Mouse (Mus musculus): ENCODE results near the gene Cpne7. TPM values are rescaled to one million over a fixed set of nuclear protein-coding genes. Genes with fewer than 3 reads are reported as not detected.
A peak's percentile ranks its signal among the peaks of the same experiment; 100 is the strongest.

Gene Cpne7
- polyA plus RNA-seq, 1 experiment from 2014 or later: 0.06 TPM

- Histone ChIP-seq H3K27me3 (ENCODE audit: insufficient read depth, low read length) (no peaks in the 10 kb centered on the region), H3K4me2 (ENCODE audit: low read depth, low read length) (no peak overlapping the region), H3K4me3 (ENCODE audit: low read depth, low read length) (no peak overlapping the region), H3K27ac (ENCODE audit: low read depth) (no peak overlapping the region), H3K36me3 (replicated peaks; ENCODE audit: insufficient read depth, low read length) (no peaks in the 10 kb centered on the region), H3K9me3 (ENCODE audit: low read length) (no peaks in the 10 kb centered on the region), H3K9ac (replicated peaks) (no peak overlapping the region), H3K4me1 (ENCODE audit: insufficient read depth) (no peaks in the 10 kb centered on the region)
- TF ChIP-seq CTCF (IDR thresholded peaks at IDR 0.05; ENCODE audit: low read depth) (no peak), EP300 (IDR thresholded peaks at IDR 0.05; ENCODE audit: low read depth) (no peak)
- ATAC-seq: no peak
- no peak for DNase-seq
- WGBS (ENCODE audit: insufficient replicate concordance): 82% methylated on average over 7 of the region's 7 CpGs
Observed at GRCm38 (mm10) chr8:123146390-123146789, 29.2 kb downstream of the Cpne7 start.

- H3K36me3 ChIP-seq (replicated peaks; ENCODE audit: insufficient read depth, low read length): no peaks in the 10 kb centered on the region
- H3K27ac ChIP-seq (ENCODE audit: low read depth): no peak overlapping the region
- H3K9me3 ChIP-seq (ENCODE audit: low read length): no peaks in the 10 kb centered on the region
- H3K4me2 ChIP-seq (ENCODE audit: low read depth, low read length): no peak overlapping the region
- 0 out of 2 replicates have a peak, but pooled peaks cover 4% of the 10 kb centered on the region for H3K4me1 ChIP-seq (ENCODE audit: insufficient read depth)
- 42% methylated on average over 9 of the region's 9 CpGs for WGBS (ENCODE audit: insufficient replicate concordance)
- DNase-seq (no peak), ATAC-seq (no peak)
- H3K4me3 ChIP-seq (ENCODE audit: low read depth, low read length): no peak overlapping the region
- TF ChIP-seq CTCF (IDR thresholded peaks at IDR 0.05; ENCODE audit: low read depth) (no peak), EP300 (IDR thresholded peaks at IDR 0.05; ENCODE audit: low read depth) (no peak)
- no peaks in the 10 kb centered on the region for H3K27me3 ChIP-seq (ENCODE audit: insufficient read depth, low read length)
- no peak overlapping the region for H3K9ac ChIP-seq (replicated peaks)
Observed at GRCm38 (mm10) chr8:123150737-123151171, 33.6 kb downstream of the Cpne7 start.

- Histone ChIP-seq H3K27ac (ENCODE audit: low read depth) (no peak overlapping the region), H3K36me3 (replicated peaks; ENCODE audit: insufficient read depth, low read length) (no peaks in the 10 kb centered on the region), H3K4me2 (ENCODE audit: low read depth, low read length) (no peak overlapping the region), H3K27me3 (ENCODE audit: insufficient read depth, low read length) (no peaks in the 10 kb centered on the region), H3K4me1 (ENCODE audit: insufficient read depth) (peaks cover 13% of the 10 kb centered on the region; the same call in 1 of the 2 replicates), H3K9me3 (ENCODE audit: low read length) (no peaks in the 10 kb centered on the region), H3K9ac (replicated peaks) (no peak overlapping the region), H3K4me3 (ENCODE audit: low read depth, low read length) (no peak overlapping the region)
- 74% methylated on average over 5 of the region's 5 CpGs for WGBS (ENCODE audit: insufficient replicate concordance)
- DNase-seq (peak; percentile 15), ATAC-seq (no peak)
- TF ChIP-seq EP300 (IDR thresholded peaks at IDR 0.05; ENCODE audit: low read depth): no peak
- TF ChIP-seq CTCF (IDR thresholded peaks at IDR 0.05; ENCODE audit: low read depth): peak; percentile 70
Observed at GRCm38 (mm10) chr8:123155177-123155576, 38.0 kb downstream of the Cpne7 start.

GRCm38 (mm10) chr8:123156070-123156773, 39.0 kb downstream of the Cpne7 start:
- Histone ChIP-seq H3K9me3 (ENCODE audit: low read length) (no peaks in the 10 kb centered on the region), H3K4me1 (ENCODE audit: insufficient read depth) (peaks cover 13% of the 10 kb centered on the region; the same call in 1 of the 2 replicates), H3K27ac (ENCODE audit: low read depth) (no peak overlapping the region), H3K4me2 (ENCODE audit: low read depth, low read length) (no peak overlapping the region), H3K36me3 (replicated peaks; ENCODE audit: insufficient read depth, low read length) (no peaks in the 10 kb centered on the region), H3K9ac (replicated peaks) (no peak overlapping the region), H3K4me3 (ENCODE audit: low read depth, low read length) (no peak overlapping the region), H3K27me3 (ENCODE audit: insufficient read depth, low read length) (no peaks in the 10 kb centered on the region)
- TF ChIP-seq EP300 (IDR thresholded peaks at IDR 0.05; ENCODE audit: low read depth) (peak; percentile 59; the same call in 1 of the 2 replicates), CTCF (IDR thresholded peaks at IDR 0.05; ENCODE audit: low read depth) (no peak)
- 61% methylated on average over 9 of the region's 9 CpGs for WGBS (ENCODE audit: insufficient replicate concordance)
- DNase-seq (no peak), ATAC-seq (peak; percentile 70)

- ATAC-seq (no peak), DNase-seq (no peak)
- no peak within 1 kb of the TSS for H3K4me3 ChIP-seq (ENCODE audit: low read depth, low read length)
- TF ChIP-seq CTCF (IDR thresholded peaks at IDR 0.05; ENCODE audit: low read depth) (no peak), EP300 (IDR thresholded peaks at IDR 0.05; ENCODE audit: low read depth) (no peak)
- 0 out of 2 replicates have a peak within 1 kb of the TSS, but pooled peaks have one; percentile 29 for H3K27ac ChIP-seq (ENCODE audit: low read depth)
- no peaks in the 10 kb centered on the region for H3K9me3 ChIP-seq (ENCODE audit: low read length)
- H3K36me3 ChIP-seq (replicated peaks; ENCODE audit: insufficient read depth, low read length): no peaks in the 10 kb centered on the region
- 37% methylated on average over 13 of the region's 13 CpGs for WGBS (ENCODE audit: insufficient replicate concordance)
- H3K4me1 ChIP-seq (ENCODE audit: insufficient read depth): peaks cover 13% of the 10 kb centered on the region; the same call in 1 of the 2 replicates
- 0 out of 2 replicates have a peak within 1 kb of the TSS, but pooled peaks have one; percentile 2 for H3K9ac ChIP-seq (replicated peaks)
- H3K27me3 ChIP-seq (ENCODE audit: insufficient read depth, low read length): no peaks in the 10 kb centered on the region
- 0 out of 2 replicates have a peak within 1 kb of the TSS, but pooled peaks have one; percentile 32 for H3K4me2 ChIP-seq (ENCODE audit: low read depth, low read length)
Observed at GRCm38 (mm10) chr8:123157888-123158465, 40.8 kb downstream of the Cpne7 start, which contains the start of gene Sult5a1. TSS of gene Sult5a1 (minus strand) at chr8:123158315.

- H3K27me3 ChIP-seq (ENCODE audit: insufficient read depth, low read length): no peaks in the 10 kb centered on the region
- peak; percentile 95 for ATAC-seq
- no peaks in the 10 kb centered on the region for H3K36me3 ChIP-seq (replicated peaks; ENCODE audit: insufficient read depth, low read length)
- 58% methylated on average over 3 of the region's 3 CpGs for WGBS (ENCODE audit: insufficient replicate concordance)
- peak overlapping the region; percentile 77 for H3K27ac ChIP-seq (ENCODE audit: low read depth)
- H3K9me3 ChIP-seq (ENCODE audit: low read length): peaks cover 6% of the 10 kb centered on the region; the same call in 1 of the 2 replicates
- H3K4me3 ChIP-seq (ENCODE audit: low read depth, low read length): no peak overlapping the region
- peak; percentile 57 for DNase-seq
- TF ChIP-seq CTCF (IDR thresholded peaks at IDR 0.05; ENCODE audit: low read depth) (no peak), EP300 (IDR thresholded peaks at IDR 0.05; ENCODE audit: low read depth) (no peak)
- no peak overlapping the region for H3K4me2 ChIP-seq (ENCODE audit: low read depth, low read length)
- H3K9ac ChIP-seq (replicated peaks): no peak overlapping the region
- H3K4me1 ChIP-seq (ENCODE audit: insufficient read depth): 0 out of 2 replicates have a peak, but pooled peaks cover 3% of the 10 kb centered on the region
Observed at GRCm38 (mm10) chr8:123181391-123181790, 64.2 kb downstream of the Cpne7 start.

Small RNA genes within 50 kb of the gene (microRNA-seq; reads per million reads assigned to microRNA genes)
- gene Mir7079 (not detected), gene Mir7080 (not detected)

Other genes with a start within 250 kb of the Cpne7 start
- gene Ankrd11, start 75.1 kb upstream of the Cpne7 start, polyA plus RNA-seq (2015; fragmentation: Nextera tagmentation; extraction: Ambion mirVana): 21.2 and 21.9 TPM in 2 replicates
- 16.9 and 18.3 TPM in 2 replicates for gene Spg7, start 54.4 kb upstream of the Cpne7 start, polyA plus RNA-seq (2015; fragmentation: Nextera tagmentation; extraction: Ambion mirVana)
- 811 and 871 TPM in 2 replicates for gene Rpl13, start 15.0 kb upstream of the Cpne7 start, polyA plus RNA-seq (2015; fragmentation: Nextera tagmentation; extraction: Ambion mirVana)
- 2.4 and 4.0 TPM in 2 replicates for gene Sult5a1, start 40.9 kb downstream of the Cpne7 start, polyA plus RNA-seq (2015; fragmentation: Nextera tagmentation; extraction: Ambion mirVana)
- 0.99 and 1.2 TPM in 2 replicates for gene Dpep1, start 68.9 kb downstream of the Cpne7 start, polyA plus RNA-seq (2015; fragmentation: Nextera tagmentation; extraction: Ambion mirVana)
- 57.5 and 60.0 TPM in 2 replicates for gene Chmp1a, start 95.4 kb downstream of the Cpne7 start, polyA plus RNA-seq (2015; fragmentation: Nextera tagmentation; extraction: Ambion mirVana)
- gene Spata33, start 95.5 kb downstream of the Cpne7 start, polyA plus RNA-seq (2015; fragmentation: Nextera tagmentation; extraction: Ambion mirVana): 0.32 and 0.66 TPM in 2 replicates
- gene Cdk10, start 107.5 kb downstream of the Cpne7 start, polyA plus RNA-seq (2015; fragmentation: Nextera tagmentation; extraction: Ambion mirVana): 8.7 TPM in 2 replicates
- gene Spata2l, start 118.9 kb downstream of the Cpne7 start, polyA plus RNA-seq (2015; fragmentation: Nextera tagmentation; extraction: Ambion mirVana): 4.2 and 6.6 TPM in 2 replicates
- 4.9 and 5.5 TPM in 2 replicates for gene Zfp276, start 136.8 kb downstream of the Cpne7 start, polyA plus RNA-seq (2015; fragmentation: Nextera tagmentation; extraction: Ambion mirVana)
- gene Vps9d1, start 137.0 kb downstream of the Cpne7 start, polyA plus RNA-seq (2015; fragmentation: Nextera tagmentation; extraction: Ambion mirVana): 3.9 and 4.5 TPM in 2 replicates
- 6.3 TPM in 2 replicates for gene Fanca, start 201.2 kb downstream of the Cpne7 start, polyA plus RNA-seq (2015; fragmentation: Nextera tagmentation; extraction: Ambion mirVana)
- 0.80 and 1.1 TPM in 2 replicates for gene Spire2, start 215.3 kb downstream of the Cpne7 start, polyA plus RNA-seq (2015; fragmentation: Nextera tagmentation; extraction: Ambion mirVana)

All from liver, postnatal 0 days (tissue).